Mouse (Mus musculus): ENCODE data around the gene Slc44a2. TPM values are rescaled to one million over a fixed set of nuclear protein-coding genes. Genes with fewer than 3 reads are reported as not detected.

The Slc44a2 gene
- polyA plus RNA-seq, 1 experiment from 2014 or later = 52.0 TPM

- ATAC-seq (no peak), DNase-seq (ENCODE audit: low spot score) (no peak)
Observed at GRCm38 (mm10) chr9:21334747-21335146, 14.2 kb downstream of the Slc44a2 start.

GRCm38 (mm10) chr9:21335391-21335790 lies 14.9 kb downstream of the Slc44a2 start:
- H3K27ac ChIP-seq (ENCODE audit: low read depth, low read length) = no peak overlapping the region
- 78% methylated on average over 4 of the region's 4 CpGs for WGBS
- no peak overlapping the region for H3K4me3 ChIP-seq (ENCODE audit: low read depth, low read length)
- no peaks in the 10 kb centered on the region; the same call in 1 of the 2 replicates for H3K9me3 ChIP-seq (replicated peaks; ENCODE audit: control insufficient read depth, low read length)
- H3K4me1 ChIP-seq (ENCODE audit: control insufficient read depth, insufficient read depth, low read length) = 0 out of 2 replicates have a peak, but pooled peaks cover 4% of the 10 kb centered on the region
- ATAC-seq (no peak), DNase-seq (ENCODE audit: low spot score) (no peak)
- 0 out of 2 replicates have a peak, but pooled peaks cover 7% of the 10 kb centered on the region for H3K36me3 ChIP-seq (ENCODE audit: control insufficient read depth, insufficient read depth, low read length)
- H3K4me2 ChIP-seq (ENCODE audit: low read length) = no peak overlapping the region
- H3K27me3 ChIP-seq (replicated peaks; ENCODE audit: control insufficient read depth, insufficient read depth, low read length) = no peaks in the 10 kb centered on the region
- no peak overlapping the region for H3K9ac ChIP-seq (ENCODE audit: low read length)

More at GRCm38 (mm10) chr9:21334747-21335146, 14.2 kb downstream of the Slc44a2 start:
- no peak overlapping the region for H3K9ac ChIP-seq (ENCODE audit: low read length)
- 0 out of 2 replicates have a peak, but pooled peaks cover 1% of the 10 kb centered on the region for H3K36me3 ChIP-seq (ENCODE audit: control insufficient read depth, insufficient read depth, low read length)
- no peak overlapping the region for H3K4me2 ChIP-seq (ENCODE audit: low read length)
- H3K4me3 ChIP-seq (ENCODE audit: low read depth, low read length) = no peak overlapping the region
- no peak overlapping the region for H3K27ac ChIP-seq (ENCODE audit: low read depth, low read length)
- H3K9me3 ChIP-seq (replicated peaks; ENCODE audit: control insufficient read depth, low read length) = no peaks in the 10 kb centered on the region; the same call in 1 of the 2 replicates
- 0 out of 2 replicates have a peak, but pooled peaks cover 4% of the 10 kb centered on the region for H3K4me1 ChIP-seq (ENCODE audit: control insufficient read depth, insufficient read depth, low read length)
- H3K27me3 ChIP-seq (replicated peaks; ENCODE audit: control insufficient read depth, insufficient read depth, low read length) = no peaks in the 10 kb centered on the region

GRCm38 (mm10) chr9:21336491-21336890 lies 16.0 kb downstream of the Slc44a2 start:
- DNase-seq (ENCODE audit: low spot score) (no peak), ATAC-seq (no peak)
- 73% methylated on average over 8 of the region's 8 CpGs for WGBS
- H3K9me3 ChIP-seq (replicated peaks; ENCODE audit: control insufficient read depth, low read length) = no peaks in the 10 kb centered on the region
- H3K4me2 ChIP-seq (ENCODE audit: low read length) = no peak overlapping the region
- H3K36me3 ChIP-seq (ENCODE audit: control insufficient read depth, insufficient read depth, low read length) = peaks cover 10% of the 10 kb centered on the region; the same call in 1 of the 2 replicates
- H3K27me3 ChIP-seq (replicated peaks; ENCODE audit: control insufficient read depth, insufficient read depth, low read length) = no peaks in the 10 kb centered on the region
- no peak overlapping the region for H3K4me3 ChIP-seq (ENCODE audit: low read depth, low read length)
- no peak overlapping the region for H3K9ac ChIP-seq (ENCODE audit: low read length)
- H3K4me1 ChIP-seq (ENCODE audit: control insufficient read depth, insufficient read depth, low read length) = 0 out of 2 replicates have a peak, but pooled peaks cover 4% of the 10 kb centered on the region
- H3K27ac ChIP-seq (ENCODE audit: low read depth, low read length) = no peak overlapping the region

GRCm38 (mm10) chr9:21337652-21338051 lies 17.2 kb downstream of the Slc44a2 start:
- 21% methylated on average over 19 of the region's 20 CpGs for WGBS
- Histone ChIP-seq H3K36me3 (ENCODE audit: control insufficient read depth, insufficient read depth, low read length) (peaks cover 22% of the 10 kb centered on the region), H3K27me3 (replicated peaks; ENCODE audit: control insufficient read depth, insufficient read depth, low read length) (no peaks in the 10 kb centered on the region), H3K9ac (ENCODE audit: low read length) (no peak overlapping the region), H3K4me2 (ENCODE audit: low read length) (no peak overlapping the region), H3K4me3 (ENCODE audit: low read depth, low read length) (no peak overlapping the region), H3K4me1 (ENCODE audit: control insufficient read depth, insufficient read depth, low read length) (0 out of 2 replicates have a peak, but pooled peaks cover 2% of the 10 kb centered on the region), H3K9me3 (replicated peaks; ENCODE audit: control insufficient read depth, low read length) (no peaks in the 10 kb centered on the region), H3K27ac (ENCODE audit: low read depth, low read length) (no peak overlapping the region)
- ATAC-seq (no peak), DNase-seq (ENCODE audit: low spot score) (no peak)

GRCm38 (mm10) chr9:21340411-21340810 lies 19.9 kb downstream of the Slc44a2 start:
- Histone ChIP-seq H3K9me3 (replicated peaks; ENCODE audit: control insufficient read depth, low read length) (no peaks in the 10 kb centered on the region), H3K9ac (ENCODE audit: low read length) (no peak overlapping the region), H3K27me3 (replicated peaks; ENCODE audit: control insufficient read depth, insufficient read depth, low read length) (no peaks in the 10 kb centered on the region), H3K27ac (ENCODE audit: low read depth, low read length) (no peak overlapping the region), H3K4me2 (ENCODE audit: low read length) (no peak overlapping the region), H3K4me3 (ENCODE audit: low read depth, low read length) (no peak overlapping the region), H3K36me3 (ENCODE audit: control insufficient read depth, insufficient read depth, low read length) (peaks cover 41% of the 10 kb centered on the region), H3K4me1 (ENCODE audit: control insufficient read depth, insufficient read depth, low read length) (no peaks in the 10 kb centered on the region)
- no peak for ATAC-seq
- 94% methylated on average over 4 of the region's 4 CpGs for WGBS
- DNase-seq (ENCODE audit: low spot score) = no peak

- no peak overlapping the region for H3K4me2 ChIP-seq (ENCODE audit: low read length)
- H3K27me3 ChIP-seq (replicated peaks; ENCODE audit: control insufficient read depth, insufficient read depth, low read length) = no peaks in the 10 kb centered on the region
- ATAC-seq (no peak), DNase-seq (ENCODE audit: low spot score) (no peak)
- H3K36me3 ChIP-seq (ENCODE audit: control insufficient read depth, insufficient read depth, low read length) = peaks cover 66% of the 10 kb centered on the region
- no peaks in the 10 kb centered on the region for H3K9me3 ChIP-seq (replicated peaks; ENCODE audit: control insufficient read depth, low read length)
- no peak overlapping the region for H3K27ac ChIP-seq (ENCODE audit: low read depth, low read length)
- H3K4me3 ChIP-seq (ENCODE audit: low read depth, low read length) = no peak overlapping the region
- no peak overlapping the region for H3K9ac ChIP-seq (ENCODE audit: low read length)
- H3K4me1 ChIP-seq (ENCODE audit: control insufficient read depth, insufficient read depth, low read length) = no peaks in the 10 kb centered on the region
- 70% methylated on average over 16 of the region's 16 CpGs for WGBS
Observed at GRCm38 (mm10) chr9:21346627-21347365, 26.3 kb downstream of the Slc44a2 start.

- H3K9ac ChIP-seq (ENCODE audit: low read length) = no peak overlapping the region
- no peaks in the 10 kb centered on the region for H3K4me1 ChIP-seq (ENCODE audit: control insufficient read depth, insufficient read depth, low read length)
- DNase-seq (ENCODE audit: low spot score) = no peak
- no peak overlapping the region for H3K4me3 ChIP-seq (ENCODE audit: low read depth, low read length)
- no peaks in the 10 kb centered on the region for H3K27me3 ChIP-seq (replicated peaks; ENCODE audit: control insufficient read depth, insufficient read depth, low read length)
- no peak overlapping the region for H3K27ac ChIP-seq (ENCODE audit: low read depth, low read length)
- no peak overlapping the region for H3K4me2 ChIP-seq (ENCODE audit: low read length)
- no peaks in the 10 kb centered on the region for H3K9me3 ChIP-seq (replicated peaks; ENCODE audit: control insufficient read depth, low read length)
- ATAC-seq = no peak
- H3K36me3 ChIP-seq (ENCODE audit: control insufficient read depth, insufficient read depth, low read length) = peaks cover 63% of the 10 kb centered on the region
- 92% methylated on average over 3 of the region's 3 CpGs for WGBS
Observed at GRCm38 (mm10) chr9:21348152-21348551, 27.7 kb downstream of the Slc44a2 start.

- Histone ChIP-seq H3K4me3 (ENCODE audit: low read depth, low read length) (no peak overlapping the region), H3K36me3 (ENCODE audit: control insufficient read depth, insufficient read depth, low read length) (peaks cover 64% of the 10 kb centered on the region), H3K4me2 (ENCODE audit: low read length) (no peak overlapping the region), H3K9me3 (replicated peaks; ENCODE audit: control insufficient read depth, low read length) (no peaks in the 10 kb centered on the region), H3K4me1 (ENCODE audit: control insufficient read depth, insufficient read depth, low read length) (no peaks in the 10 kb centered on the region), H3K9ac (ENCODE audit: low read length) (no peak overlapping the region), H3K27me3 (replicated peaks; ENCODE audit: control insufficient read depth, insufficient read depth, low read length) (no peaks in the 10 kb centered on the region), H3K27ac (ENCODE audit: low read depth, low read length) (no peak overlapping the region)
- WGBS = 94% methylated on average over 7 of the region's 7 CpGs
- no peak for DNase-seq (ENCODE audit: low spot score)
- no peak for ATAC-seq
Observed at GRCm38 (mm10) chr9:21351178-21351577, 30.7 kb downstream of the Slc44a2 start.

- ATAC-seq (no peak), DNase-seq (ENCODE audit: low spot score) (no peak)
- no peak overlapping the region for H3K4me3 ChIP-seq (ENCODE audit: low read depth, low read length)
- H3K4me2 ChIP-seq (ENCODE audit: low read length) = no peak overlapping the region
- no peaks in the 10 kb centered on the region for H3K27me3 ChIP-seq (replicated peaks; ENCODE audit: control insufficient read depth, insufficient read depth, low read length)
- peaks cover 60% of the 10 kb centered on the region for H3K36me3 ChIP-seq (ENCODE audit: control insufficient read depth, insufficient read depth, low read length)
- no peak overlapping the region for H3K9ac ChIP-seq (ENCODE audit: low read length)
- no peak overlapping the region for H3K27ac ChIP-seq (ENCODE audit: low read depth, low read length)
- no peaks in the 10 kb centered on the region for H3K4me1 ChIP-seq (ENCODE audit: control insufficient read depth, insufficient read depth, low read length)
- no peaks in the 10 kb centered on the region for H3K9me3 ChIP-seq (replicated peaks; ENCODE audit: control insufficient read depth, low read length)
- 90% methylated on average over 4 of the region's 4 CpGs for WGBS
Observed at GRCm38 (mm10) chr9:21351702-21352377, 31.3 kb downstream of the Slc44a2 start.
